Mouse (Mus musculus) neural tube, postnatal 0 days (tissue): ENCODE results near the gene Evi5l. TPM values are rescaled to one million over a fixed set of nuclear protein-coding genes. Genes with fewer than 3 reads are reported as not detected.

Experiments
- polyA plus RNA-seq: library from polyadenylated mRNA; unstranded; fragments of >200 nt; fragmentation: Nextera tagmentation; extraction: Ambion mirVana; gene quantifications from 2 replicates; pipeline ENCODE4 v1.2.1, GENCODE M21; 2015

Gene Evi5l
- 83.2 and 98.3 TPM in 2 replicates for polyA plus RNA-seq

GRCm38 (mm10) chr8:4165852-4166751, at the start of gene Evi5l:
Evi5l (plus strand) TSS chr8:4166567.

GRCm38 (mm10) chr8:4133798-4134197, 32.6 kb upstream of the Evi5l start, which contains the start of gene Cd209g:
Cd209g (plus strand) TSS chr8:4134098.

GRCm38 (mm10) chr8:4216791-4217621, 50.6 kb downstream of the Evi5l start, which contains the start of gene Prr36:
Prr36 (minus strand) TSS chr8:4217459.

GRCm38 (mm10) chr8:4226739-4227347, 60.5 kb downstream of the Evi5l start, which contains the start of gene Lrrc8e:
Lrrc8e (plus strand) TSS chr8:4226827.

GRCm38 (mm10) chr8:4238434-4239192, 72.2 kb downstream of the Evi5l start, which contains the start of the genes Map2k7 and Gm49320:
Map2k7 (plus strand) TSS chr8:4238740.
Gm49320 (plus strand) TSS chr8:4238865.

GRCm38 (mm10) chr8:4247951-4248540, 81.7 kb downstream of the Evi5l start, which contains the start of gene Tgfbr3l:
Tgfbr3l (plus strand) TSS chr8:4248214.

GRCm38 (mm10) chr8:4252934-4253841, 86.8 kb downstream of the Evi5l start, which contains the start of gene Snapc2:
Snapc2 (plus strand) TSS chr8:4253080.

GRCm38 (mm10) chr8:4259125-4259804, 92.9 kb downstream of the Evi5l start, which contains the start of gene Ctxn1:
Ctxn1 (minus strand) TSS chr8:4259274.

Other genes with a start within 250 kb of the Evi5l start
- gene Cd209b, start 239.7 kb upstream of the Evi5l start, polyA plus RNA-seq, result not detected in 2 replicates
- 0.21 and 0.29 TPM in 2 replicates for gene Cd209c, start 211.8 kb upstream of the Evi5l start, polyA plus RNA-seq
- not detected in 2 replicates for gene Cd209f, start 60.7 kb upstream of the Evi5l start, polyA plus RNA-seq
- gene Cd209g, start 32.5 kb upstream of the Evi5l start, polyA plus RNA-seq, result 0.08 TPM in 1 of 2 replicates, not detected in the other
- gene Prr36, start 50.9 kb downstream of the Evi5l start, polyA plus RNA-seq, result 27.2 and 29.5 TPM in 2 replicates
- not detected in 2 replicates for gene Lrrc8e, start 60.3 kb downstream of the Evi5l start, polyA plus RNA-seq
- 30.1 and 30.5 TPM in 2 replicates for gene Map2k7, start 72.2 kb downstream of the Evi5l start, polyA plus RNA-seq
- 0.31 and 0.61 TPM in 2 replicates for gene Gm49320, start 72.3 kb downstream of the Evi5l start, polyA plus RNA-seq
- gene Tgfbr3l, start 81.6 kb downstream of the Evi5l start, polyA plus RNA-seq, result 3.5 and 3.6 TPM in 2 replicates
- gene Snapc2, start 86.5 kb downstream of the Evi5l start, polyA plus RNA-seq, result 64.1 and 65.4 TPM in 2 replicates
- gene Ctxn1, start 92.7 kb downstream of the Evi5l start, polyA plus RNA-seq, result 198 and 236 TPM in 2 replicates
- 46.1 and 49.8 TPM in 2 replicates for gene Timm44, start 109.3 kb downstream of the Evi5l start, polyA plus RNA-seq
- 12.6 and 13.0 TPM in 2 replicates for gene Ccl25, start 158.6 kb downstream of the Evi5l start, polyA plus RNA-seq
- gene Elavl1, start 158.8 kb downstream of the Evi5l start, polyA plus RNA-seq, result 60.0 and 61.4 TPM in 2 replicates